Mouse (Mus musculus): ENCODE data around the gene Nipal1.

The Nipal1 gene

DNA sequence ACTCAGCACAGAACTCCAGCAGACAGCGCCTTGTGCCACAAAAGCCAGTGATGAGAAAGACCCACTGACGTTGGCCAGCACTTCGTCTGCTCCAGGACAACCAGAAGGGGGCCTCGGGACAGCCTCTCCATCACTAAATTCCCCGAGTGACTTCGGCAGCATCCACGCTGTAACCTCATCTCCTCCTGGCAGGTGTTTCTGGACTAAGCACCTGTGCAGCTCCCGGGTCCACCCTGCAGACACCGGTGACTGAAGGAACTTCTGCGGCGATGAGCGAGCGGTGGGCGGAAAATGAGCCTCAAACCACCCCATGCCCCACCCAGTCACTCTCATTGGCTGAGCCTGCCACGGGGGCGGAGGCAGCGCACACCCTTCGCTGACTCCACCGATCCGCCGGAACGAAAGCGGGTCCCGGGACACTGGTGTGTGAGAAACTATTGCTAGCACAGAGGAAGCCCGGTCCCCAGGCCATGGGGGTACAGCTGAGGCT is at the start of gene Nipal1:
TSS of gene Nipal1 (plus strand) at position 378 of the 490 bp plus-strand sequence.
- peak; percentile 11 for DNase-seq (ENCODE audit: low spot score)

DNA sequence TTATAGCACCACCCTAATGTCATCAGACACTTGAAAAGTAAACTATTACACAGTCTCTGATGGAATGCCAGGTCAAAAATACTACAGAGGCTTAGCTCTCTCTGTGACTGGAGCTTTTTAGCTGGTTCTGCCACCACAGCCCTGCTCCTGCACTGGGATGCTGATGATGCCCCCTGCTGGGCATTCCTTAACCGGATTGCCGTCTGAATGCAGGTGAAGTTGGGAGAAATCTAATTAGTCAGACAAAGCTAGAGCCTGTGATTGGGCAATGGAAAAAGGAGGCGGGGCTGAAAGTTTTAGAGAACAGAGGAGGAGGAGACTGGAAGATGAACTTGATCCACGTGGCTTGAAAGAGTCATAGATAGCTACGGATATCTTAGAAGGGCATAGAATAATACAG is 46.6 kb upstream of the Nipal1 start:
- no peak for DNase-seq (ENCODE audit: low spot score)

DNA sequence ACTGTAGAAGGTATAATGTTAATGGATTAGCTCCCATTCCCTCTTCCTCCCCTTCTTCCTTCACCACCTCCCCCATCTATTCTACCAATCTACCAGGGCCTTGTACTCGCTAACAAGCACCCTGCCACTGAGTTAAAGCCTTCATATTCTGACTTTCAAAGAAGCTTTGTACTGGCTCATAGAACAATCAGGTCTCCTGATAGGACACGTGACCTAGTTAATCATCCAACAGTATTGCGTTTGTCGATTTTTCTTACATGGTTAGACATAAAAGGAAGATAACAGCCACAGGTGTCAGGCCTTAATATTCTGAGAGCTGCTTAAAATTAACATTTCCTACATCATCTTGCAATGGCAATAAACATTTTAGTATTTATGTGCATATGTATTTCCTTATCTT is 44.5 kb upstream of the Nipal1 start:
- DNase-seq (ENCODE audit: low spot score), result no peak

DNA sequence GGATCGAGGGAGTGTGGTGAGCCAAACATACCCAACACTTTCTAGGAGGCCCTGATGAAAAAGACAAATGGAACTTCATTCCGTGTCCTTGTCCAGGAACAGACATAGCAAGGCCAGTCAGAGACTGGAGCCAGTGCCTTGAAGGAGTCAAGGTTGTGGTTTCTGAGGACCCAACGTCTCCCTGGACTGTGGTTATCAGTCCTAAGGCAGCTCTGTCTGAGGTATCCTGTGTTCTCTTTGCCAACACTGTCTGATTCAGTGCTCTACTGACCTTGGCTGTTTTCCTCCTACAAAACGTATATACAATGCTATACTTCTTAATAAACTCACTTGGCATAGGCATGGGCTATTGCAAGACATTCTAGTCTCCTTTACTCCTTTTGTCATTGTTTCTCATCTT is 30.2 kb upstream of the Nipal1 start:
- no peak for DNase-seq (ENCODE audit: low spot score)

DNA sequence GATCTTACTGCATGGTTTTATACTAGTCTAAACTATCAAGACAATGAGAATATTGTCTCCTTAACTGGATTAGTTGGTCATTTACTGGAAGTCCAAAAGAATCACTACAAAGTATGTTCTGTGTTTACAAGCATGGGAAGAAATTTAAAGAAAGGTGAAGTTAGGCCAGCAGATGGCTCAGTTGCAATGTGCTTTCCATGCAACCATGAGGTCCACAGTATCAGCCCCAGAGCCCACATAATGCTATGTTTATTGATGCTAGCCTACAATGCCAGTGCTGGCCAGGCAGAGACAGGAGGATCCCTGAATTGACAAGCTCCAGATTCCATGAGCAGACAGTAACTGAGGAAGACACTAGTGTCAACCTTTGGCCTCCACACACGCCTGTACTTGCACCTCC is 26.6 kb upstream of the Nipal1 start:
- DNase-seq (ENCODE audit: low spot score), result no peak

DNA sequence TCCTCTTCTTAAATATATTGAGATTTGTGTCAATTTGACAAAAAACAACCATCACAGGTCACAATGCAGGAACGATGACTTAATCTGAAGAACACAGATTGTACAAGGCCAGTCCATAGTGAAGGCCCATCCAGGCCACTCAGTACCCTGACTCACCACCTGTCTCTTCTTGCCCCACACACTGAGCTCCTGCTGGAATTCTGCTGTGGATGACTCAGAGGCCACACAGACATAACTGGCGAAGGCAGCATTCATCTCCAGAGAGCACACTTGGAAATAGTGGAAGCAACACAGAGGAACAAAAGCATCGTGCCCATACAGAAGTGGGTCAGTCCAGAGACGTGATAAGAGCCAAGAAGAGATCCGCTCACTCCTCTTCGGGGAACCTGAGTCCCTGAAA is 17.6 kb upstream of the Nipal1 start:
- DNase-seq (ENCODE audit: low spot score), result no peak

DNA sequence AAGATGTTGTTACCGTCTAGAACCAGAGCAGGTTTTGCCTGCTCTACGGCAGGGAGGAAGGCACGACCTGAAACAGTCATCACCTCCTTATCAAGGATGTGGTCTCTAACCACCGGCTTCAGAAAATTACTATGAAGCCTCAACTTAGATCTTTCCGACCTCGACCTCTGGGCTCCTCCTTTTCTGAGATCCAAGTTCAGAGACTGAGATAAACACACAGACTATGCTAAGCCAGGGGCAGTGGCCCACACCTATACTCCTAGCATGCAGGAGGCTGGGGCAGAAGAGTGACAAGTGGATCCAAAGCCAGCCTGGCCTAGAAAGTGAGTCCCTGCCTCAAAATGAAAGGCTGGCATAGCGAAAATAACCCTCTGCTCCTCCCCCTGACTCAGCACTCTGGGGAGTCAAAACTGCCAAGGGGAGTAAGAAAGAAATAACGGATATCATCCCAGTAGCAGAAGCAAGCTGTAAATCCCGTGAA is 12.8 kb upstream of the Nipal1 start:
- no peak for DNase-seq (ENCODE audit: low spot score)

DNA sequence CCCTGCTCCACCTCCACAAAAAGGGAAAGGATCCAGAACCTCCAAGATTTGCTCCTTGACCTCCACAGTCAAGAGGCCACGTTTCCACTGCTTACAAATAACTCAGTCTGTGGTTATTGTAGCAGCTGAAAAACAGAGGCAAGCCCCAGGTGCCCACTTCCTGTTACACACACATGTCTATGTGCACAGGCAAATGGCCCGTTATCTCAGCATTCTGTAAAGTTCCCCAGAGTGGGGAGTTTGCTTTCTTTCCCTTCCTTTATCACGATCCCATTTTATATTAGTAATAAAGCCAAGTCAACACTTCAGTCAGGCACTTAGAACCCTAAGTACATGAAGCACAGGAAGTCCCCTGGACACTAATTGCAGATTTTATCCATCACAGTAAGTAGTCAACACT is 11.5 kb upstream of the Nipal1 start:
- no peak for DNase-seq (ENCODE audit: low spot score)

DNA sequence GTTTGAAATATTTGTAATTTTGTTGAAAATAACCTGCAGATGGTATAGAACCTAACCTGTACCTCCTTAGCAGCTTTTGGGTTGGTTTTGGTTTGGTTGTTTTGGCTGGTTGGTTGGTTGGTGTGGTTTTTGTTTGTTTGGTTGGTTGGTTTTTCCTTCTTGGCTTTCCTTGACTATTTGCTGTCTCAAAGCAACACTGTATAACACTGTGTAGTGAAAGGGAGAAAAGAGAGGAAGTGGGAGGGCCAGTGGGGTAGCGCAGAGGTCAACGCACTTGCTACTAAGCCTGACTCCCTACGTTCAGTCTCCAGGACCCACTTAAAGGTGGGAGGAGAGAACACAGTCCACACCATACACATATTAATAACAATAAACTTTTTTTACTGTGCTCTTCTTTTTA is 11.0 kb upstream of the Nipal1 start:
- no peak for DNase-seq (ENCODE audit: low spot score)

DNA sequence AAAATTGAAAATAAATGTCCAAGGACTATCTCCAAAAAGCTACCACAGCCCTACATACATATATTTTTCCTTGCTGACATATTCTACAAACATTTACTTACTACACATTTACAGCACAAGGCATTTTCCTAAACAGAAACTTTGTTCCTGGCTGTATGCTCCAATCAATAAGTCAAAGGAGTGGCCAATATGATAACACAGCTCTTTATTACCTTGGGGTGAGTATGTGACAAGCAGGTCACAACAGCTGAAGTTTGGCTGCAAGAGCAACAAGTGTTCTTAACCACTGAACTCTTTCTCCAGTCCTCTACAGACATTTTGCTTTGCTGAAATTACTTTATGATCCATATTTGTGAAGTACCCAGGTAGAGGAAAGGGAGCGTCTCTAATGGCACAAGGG is 7.5 kb upstream of the Nipal1 start:
- DNase-seq (ENCODE audit: low spot score), result no peak

DNA sequence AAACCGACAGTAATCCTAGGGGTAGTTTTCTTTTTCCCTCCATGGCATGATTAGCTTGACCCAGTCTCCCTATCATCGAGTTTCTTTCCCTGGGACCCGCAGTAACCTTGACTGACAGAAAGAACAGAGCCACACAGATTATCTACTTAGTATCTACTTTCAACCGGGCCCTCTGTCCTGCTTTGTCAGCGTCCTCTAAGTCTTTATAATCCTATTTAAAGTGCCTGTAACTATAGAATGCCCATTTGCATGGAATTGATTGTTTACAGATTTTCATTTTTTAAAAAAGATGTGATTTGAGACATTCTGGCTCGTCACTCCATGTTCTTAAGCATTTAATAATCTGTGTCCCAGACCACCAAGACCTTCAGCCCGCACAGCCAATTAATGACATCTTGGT is 3.9 kb upstream of the Nipal1 start:
- no peak for DNase-seq (ENCODE audit: low spot score)

DNA sequence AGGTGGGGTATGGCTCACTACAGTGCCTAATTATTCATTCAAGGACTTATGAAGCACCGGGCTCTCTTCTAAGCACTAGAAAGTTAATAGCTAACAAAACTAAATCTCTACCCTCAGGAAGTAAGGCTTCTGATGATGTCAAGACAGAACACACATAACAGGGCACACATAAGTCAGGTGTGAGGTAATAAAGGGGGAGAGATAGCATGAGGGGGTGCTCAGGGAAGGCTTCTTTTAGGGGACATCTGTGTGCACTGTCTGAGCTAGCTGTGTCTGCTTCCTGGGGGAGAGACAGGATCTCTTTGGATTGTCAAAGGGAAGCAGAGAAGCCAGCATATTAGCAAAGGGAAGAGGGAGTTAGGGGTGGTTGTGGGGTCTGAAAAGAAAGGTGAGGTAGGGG is 3.4 kb upstream of the Nipal1 start, which contains the start of gene Cnga1:
TSS of gene Cnga1 (minus strand) at position 101 of the 400 bp plus-strand sequence.
- DNase-seq (ENCODE audit: low spot score), result no peak

DNA sequence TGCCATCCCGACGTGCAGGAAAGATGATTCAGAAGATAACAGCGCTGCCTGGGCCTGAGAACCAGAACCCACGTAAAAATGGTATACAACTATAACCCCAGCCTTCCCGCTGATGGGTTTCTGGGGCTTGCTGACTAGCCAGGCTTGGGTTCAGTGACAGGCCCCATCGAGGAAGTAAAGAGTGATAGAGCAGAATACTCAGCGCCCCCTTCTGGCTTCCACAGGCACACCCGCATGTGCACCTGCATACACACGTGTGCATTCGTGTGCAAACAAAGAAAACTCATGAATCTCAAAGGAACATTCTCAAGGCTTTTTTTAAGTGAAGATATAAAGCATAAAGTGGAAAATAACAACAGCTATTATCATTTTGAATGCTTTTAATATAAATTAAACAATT is 1.5 kb upstream of the Nipal1 start:
- DNase-seq (ENCODE audit: low spot score), result no peak

DNA sequence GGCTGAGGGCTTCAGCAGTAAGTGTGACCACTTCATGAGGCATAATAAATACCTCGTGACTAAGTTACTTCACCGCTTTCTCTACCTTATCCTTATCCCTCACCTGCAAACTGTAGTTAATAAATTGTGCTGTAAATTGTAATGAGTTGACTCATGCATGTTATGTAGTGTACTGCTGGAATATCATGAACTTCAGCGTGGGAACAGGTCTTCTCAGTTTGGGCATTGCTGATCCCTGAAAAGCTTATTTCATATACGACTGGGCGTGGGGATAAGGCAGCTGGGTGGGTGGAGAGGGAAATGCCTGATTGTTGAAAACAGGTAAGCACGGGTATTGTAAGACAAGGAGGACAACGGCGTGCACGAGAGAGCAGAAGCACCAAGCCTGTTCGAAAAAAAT is 599 bp upstream of the Nipal1 start:
- no peak for DNase-seq (ENCODE audit: low spot score)

DNA sequence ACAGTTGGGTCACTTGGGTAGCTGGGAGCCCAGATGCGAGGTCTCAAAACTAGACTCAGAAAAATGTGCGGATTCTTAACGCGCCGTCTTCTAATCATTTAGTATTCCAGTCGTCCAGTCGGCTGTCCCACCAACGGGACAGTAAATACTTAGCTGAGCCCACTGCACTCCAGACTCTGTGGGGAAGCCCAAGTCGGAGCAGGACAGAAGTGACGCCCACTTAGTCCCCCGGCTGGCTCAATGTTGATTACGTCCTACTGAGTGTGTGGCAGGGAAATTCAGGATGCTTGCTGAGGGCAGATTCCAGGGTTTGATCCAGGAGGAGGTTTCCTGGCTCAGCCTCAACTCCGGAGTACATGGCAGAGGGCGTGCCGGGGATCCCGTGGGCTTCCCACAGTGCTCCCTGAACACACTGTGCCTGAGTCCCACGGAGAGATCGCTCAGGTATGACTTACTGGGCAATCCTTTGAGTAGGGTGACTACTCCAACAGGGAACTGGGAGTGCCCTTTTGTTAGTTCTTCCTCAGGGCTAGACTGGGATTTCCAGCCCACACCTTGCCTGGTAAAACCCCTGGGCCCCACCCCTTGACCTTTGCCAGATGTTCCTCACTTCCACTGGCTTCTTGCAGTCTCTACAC is 482 bp downstream of the Nipal1 start:
- DNase-seq (ENCODE audit: low spot score), result no peak

DNA sequence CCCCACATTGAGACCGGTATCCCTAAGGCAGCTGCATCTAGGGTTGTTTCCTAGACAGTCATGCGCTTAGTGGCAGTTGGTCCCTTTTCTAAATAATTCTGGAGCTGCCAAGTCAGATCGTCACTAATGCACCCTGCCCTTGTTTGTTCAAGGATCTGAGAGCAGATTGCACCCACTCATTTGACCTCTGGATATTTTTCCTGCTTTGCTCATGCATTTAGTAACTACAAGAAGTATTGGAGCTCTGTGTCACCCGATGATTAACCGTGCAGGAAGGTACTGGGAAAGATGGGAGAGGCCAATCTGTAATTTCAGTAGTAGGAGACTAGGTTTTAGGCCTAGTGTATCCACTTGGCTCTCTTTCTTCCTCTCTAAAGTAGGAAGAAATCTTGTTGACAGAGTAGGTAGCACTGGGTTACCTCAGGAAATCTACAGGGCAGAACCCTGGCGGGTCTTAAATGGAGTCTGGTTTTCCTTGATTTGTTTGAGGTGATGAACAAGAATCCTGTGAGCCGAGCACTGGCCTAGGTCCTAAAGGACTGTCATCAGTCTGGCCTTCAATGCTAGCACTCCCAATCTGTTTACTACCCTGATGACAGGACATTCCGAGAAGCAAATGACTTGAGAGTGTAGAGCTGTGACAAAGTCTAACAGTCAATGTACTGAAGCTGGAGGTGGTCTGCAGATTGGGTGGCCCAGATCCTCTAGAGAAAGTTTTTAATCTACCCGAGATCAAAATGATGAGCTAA is 1.6 kb downstream of the Nipal1 start:
- DNase-seq (ENCODE audit: low spot score), result no peak

DNA sequence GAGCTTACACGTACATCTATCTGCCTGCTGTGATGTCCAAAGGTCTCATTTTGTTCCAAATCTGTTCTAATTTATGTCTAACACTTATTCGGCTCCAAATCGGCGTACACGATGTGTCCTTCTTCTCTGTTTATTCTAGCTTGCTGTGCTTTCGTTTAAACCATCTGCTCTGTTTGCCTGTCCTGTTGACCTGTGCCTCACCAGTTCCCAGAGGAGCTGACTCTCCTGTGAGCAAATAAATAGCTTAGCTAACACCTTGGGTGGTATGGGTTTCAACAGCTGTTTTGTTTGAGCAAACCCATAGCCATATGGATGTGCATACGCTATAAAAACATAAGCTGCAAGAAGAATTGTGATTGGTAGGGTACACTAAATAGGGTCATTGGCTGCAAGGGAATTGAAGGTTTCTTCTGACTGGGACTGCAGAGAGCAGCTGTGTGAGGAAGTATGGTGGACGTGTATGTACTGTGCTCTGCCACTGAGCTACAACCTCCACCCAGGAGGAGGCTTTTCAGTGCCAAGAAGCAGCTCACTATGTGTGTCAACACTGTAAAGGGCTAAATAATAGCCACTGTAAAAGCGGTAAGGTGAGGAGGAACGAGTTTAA is 5.6 kb downstream of the Nipal1 start:
- DNase-seq (ENCODE audit: low spot score), result no peak

DNA sequence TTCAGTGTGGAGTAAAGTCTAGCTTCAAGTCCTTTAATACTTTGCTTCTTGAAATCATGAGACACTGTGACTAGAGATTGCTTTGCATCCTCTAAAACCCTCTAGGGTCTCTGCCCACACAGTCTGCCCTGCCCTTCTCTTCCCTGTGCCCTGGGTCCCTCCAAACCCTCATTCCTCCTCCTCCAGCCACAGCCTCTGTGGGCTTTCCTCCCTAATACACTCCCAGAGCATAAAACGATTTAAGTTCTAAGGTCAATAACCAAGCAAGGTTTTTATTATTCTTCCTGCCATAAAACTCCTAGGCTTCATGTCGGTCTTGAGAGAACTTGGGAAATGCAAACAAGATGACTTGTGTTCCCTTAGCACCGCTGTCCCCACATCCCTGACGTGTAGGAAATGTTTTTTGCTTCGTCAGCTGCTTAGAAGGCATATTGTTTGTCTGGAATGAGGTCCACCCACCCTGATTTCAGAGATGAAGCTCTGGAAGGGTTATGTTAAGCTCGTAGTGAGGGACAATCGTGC is 8.7 kb downstream of the Nipal1 start:
- no peak for DNase-seq (ENCODE audit: low spot score)

DNA sequence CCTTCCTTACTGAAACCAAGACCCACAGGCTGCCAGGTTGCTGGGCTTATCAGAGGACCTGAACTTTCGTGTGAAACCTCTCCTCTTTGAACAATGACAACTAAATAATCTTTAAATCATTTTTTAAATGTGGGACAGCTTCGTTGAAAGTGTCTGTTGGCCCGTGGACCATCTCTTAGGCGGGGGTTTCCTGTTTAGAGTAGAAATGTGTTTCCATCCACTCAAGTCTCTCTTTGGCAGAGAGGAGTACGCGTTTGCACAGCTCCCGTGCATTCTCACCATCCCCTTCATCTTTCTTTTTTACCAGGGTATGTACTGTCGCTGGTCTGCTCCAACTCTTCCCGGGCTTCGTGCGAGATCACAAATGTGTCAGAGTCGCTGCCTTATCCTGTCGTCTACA is 10.8 kb downstream of the Nipal1 start:
- no peak for DNase-seq (ENCODE audit: low spot score)

DNA sequence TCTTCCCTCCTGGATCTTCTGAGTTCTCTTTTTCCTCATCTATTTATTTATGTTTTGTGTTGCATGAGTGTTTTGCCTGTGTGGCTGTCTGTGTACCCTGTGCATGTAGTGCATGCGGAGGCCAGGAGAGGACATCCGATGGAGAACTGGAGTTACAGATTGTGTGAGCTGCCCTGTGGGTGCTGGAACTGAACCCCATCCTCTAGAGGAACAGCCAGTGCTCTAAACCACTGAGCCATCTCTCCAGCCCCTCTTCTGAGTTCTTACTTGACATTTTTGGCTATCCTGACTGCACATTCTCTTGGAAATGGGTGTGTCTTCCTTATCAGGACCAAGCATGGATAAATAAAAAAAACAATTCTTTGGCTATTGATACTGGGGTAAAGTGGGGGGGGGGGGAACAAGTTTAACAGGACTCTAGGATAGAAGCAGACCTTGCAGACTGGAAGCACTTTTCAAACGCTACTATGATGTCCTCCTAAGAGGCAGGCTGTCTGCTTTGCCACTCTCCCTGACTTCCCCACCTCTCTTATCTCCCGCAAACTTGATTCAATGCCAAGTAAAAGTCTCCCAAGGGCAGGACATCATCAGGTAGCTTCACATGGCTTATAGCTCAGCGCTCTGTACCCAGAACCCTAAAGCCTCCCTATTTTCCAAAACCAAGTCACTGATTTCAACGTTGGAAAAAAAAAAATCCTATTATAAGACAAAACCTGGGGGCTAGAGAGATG is 13.6 kb downstream of the Nipal1 start:
- DNase-seq (ENCODE audit: low spot score), result no peak

DNA sequence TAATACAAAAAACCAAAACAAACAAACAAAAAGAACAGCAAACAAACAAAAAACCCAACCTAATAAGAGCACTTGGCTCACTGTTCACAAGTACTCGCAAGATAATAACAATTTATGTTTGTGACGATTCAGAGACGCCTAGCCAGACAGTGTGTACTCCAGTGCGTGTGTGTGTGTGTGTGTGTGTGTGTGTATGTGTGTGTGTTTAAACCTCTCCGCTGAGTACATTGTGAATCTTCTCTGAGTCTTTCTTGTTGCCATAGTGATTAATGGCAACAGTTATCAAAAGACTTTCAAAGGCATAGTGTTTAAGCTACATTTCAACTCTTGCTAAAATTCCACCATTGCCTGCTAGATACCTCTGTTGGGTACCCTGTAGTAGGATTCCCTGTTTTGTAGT is 16.5 kb downstream of the Nipal1 start:
- no peak for DNase-seq (ENCODE audit: low spot score)

DNA sequence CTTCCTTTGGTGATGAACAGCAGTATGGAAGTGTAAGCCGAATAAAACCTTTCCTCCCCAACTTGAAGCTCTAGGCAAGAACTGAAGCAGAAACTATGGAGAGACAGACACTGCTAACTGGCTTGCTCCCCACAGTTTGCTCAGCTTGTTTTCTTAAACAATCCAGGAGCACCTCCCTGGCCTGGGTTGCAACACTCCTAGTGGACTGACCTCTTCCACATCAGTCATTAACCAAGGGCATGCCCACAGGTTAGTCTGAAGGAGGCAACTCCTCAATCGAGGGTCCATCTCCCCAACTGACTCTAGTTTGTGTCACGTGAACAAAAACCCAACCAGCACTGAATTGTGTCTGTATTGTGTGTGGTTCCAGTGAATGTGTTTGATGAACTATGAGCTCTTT is 17.3 kb downstream of the Nipal1 start:
- no peak for DNase-seq (ENCODE audit: low spot score)

Data from urinary bladder, postnatal 10 days (tissue).